Mouse (Mus musculus) embryonic facial prominence, embryonic 14.5 days (tissue): ENCODE data around the gene Grin2b. TPM values are rescaled to one million over a fixed set of nuclear protein-coding genes. Genes with fewer than 3 reads are reported as not detected.

Experiments
- ATAC-seq: fragments of 200-750 bp; cut with Nextera tagmentation; 2 replicates; pipeline ENCODE4 v1.8.0; 2017; ENCODE audit warnings: low read depth, moderate number of reproducible peaks, moderate TSS enrichment
- DNase-seq: peaks from one replicate; pipeline ENCODE4 v3.0.0-alpha.2; 2015; ENCODE audit warnings: low spot score
- H3K27ac ChIP-seq: fragments of 300-500 bp; sonication (generic); replicated peaks from 2 replicates; pipeline ENCODE4 v1.5.1; 2014; ENCODE audit warnings: low read depth, mild to moderate bottlenecking, low read length, moderate library complexity
- H3K27me3 ChIP-seq: fragments of 300-500 bp; sonication (generic); replicated peaks from 2 replicates; pipeline ENCODE4 v1.6.1; 2014; ENCODE audit warnings: low read length; ENCODE audit not compliant: control insufficient read depth, insufficient read depth
- H3K36me3 ChIP-seq: fragments of 300-500 bp; sonication (generic); 2 replicates; pipeline ENCODE4 v1.6.1; 2014; ENCODE audit warnings: low read length, mixed read lengths; ENCODE audit not compliant: control insufficient read depth, insufficient read depth
- H3K4me1 ChIP-seq: fragments of 300-500 bp; sonication (generic); 2 replicates; pipeline ENCODE4 v1.6.1; 2014; ENCODE audit warnings: antibody characterized with exemption, low read length; ENCODE audit not compliant: control insufficient read depth, insufficient read depth
- H3K4me2 ChIP-seq: fragments of 300-500 bp; sonication (generic); 2 replicates; pipeline ENCODE4 v1.6.1; 2014; ENCODE audit warnings: low read depth, mild to moderate bottlenecking, low read length, moderate library complexity, mixed read lengths
- H3K4me3 ChIP-seq: fragments of 300-500 bp; sonication (generic); 2 replicates; pipeline ENCODE4 v1.5.1; 2014; ENCODE audit warnings: low read depth, mild to moderate bottlenecking, low read length
- H3K9ac ChIP-seq: fragments of 300-500 bp; sonication (generic); 2 replicates; pipeline ENCODE4 v1.6.1; 2014; ENCODE audit warnings: low read depth, mild to moderate bottlenecking, low read length, moderate library complexity, mixed read lengths
- H3K9me3 ChIP-seq: fragments of 300-500 bp; sonication (generic); 2 replicates; pipeline ENCODE4 v1.6.1; 2016; ENCODE audit warnings: low read length; ENCODE audit not compliant: control insufficient read depth
- WGBS: fragments of 180-500 bp; shearing (Covaris S2); extraction: QIAGEN DNeasy Blood & Tissue Kit; methylation state at CpG from one replicate; pipeline ENCODE4 v1.1.7; 2014; 5-methylcytosine and 5-hydroxymethylcytosine counted together
- polyA plus RNA-seq: library from polyadenylated mRNA; unstranded; fragments of >200 nt; fragmentation: Nextera tagmentation; extraction: Ambion mirVana; gene quantifications from 2 replicates; pipeline ENCODE4 v1.2.1, GENCODE M21; 2014

The Grin2b gene
- polyA plus RNA-seq, 1 experiment from 2014 or later: 2.1 TPM

DNA sequence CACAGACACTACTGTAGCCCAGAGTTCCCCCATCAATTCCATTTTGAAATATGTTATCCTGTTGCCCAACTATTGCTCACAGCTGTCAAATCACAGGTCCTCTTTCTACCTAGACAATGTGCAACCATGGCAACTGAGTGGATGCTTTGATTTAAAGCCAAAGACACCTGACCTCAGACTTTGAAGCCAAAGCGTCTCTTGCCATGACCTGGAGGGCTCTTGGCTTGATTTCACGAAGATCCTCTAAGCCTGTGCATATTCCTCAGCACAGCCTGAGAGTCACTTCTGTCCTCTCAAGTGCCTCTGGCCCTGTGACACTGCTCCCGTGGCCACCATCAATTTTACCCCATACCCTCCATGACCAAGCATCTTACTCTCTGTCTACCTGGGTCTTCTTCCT lies 132.4 kb downstream of the Grin2b start:
- Histone ChIP-seq H3K9ac (no peak overlapping the region), H3K27me3 (no peaks in the 10 kb centered on the region)
- 73% methylated on average over 3 of the region's 3 CpGs for WGBS

DNA sequence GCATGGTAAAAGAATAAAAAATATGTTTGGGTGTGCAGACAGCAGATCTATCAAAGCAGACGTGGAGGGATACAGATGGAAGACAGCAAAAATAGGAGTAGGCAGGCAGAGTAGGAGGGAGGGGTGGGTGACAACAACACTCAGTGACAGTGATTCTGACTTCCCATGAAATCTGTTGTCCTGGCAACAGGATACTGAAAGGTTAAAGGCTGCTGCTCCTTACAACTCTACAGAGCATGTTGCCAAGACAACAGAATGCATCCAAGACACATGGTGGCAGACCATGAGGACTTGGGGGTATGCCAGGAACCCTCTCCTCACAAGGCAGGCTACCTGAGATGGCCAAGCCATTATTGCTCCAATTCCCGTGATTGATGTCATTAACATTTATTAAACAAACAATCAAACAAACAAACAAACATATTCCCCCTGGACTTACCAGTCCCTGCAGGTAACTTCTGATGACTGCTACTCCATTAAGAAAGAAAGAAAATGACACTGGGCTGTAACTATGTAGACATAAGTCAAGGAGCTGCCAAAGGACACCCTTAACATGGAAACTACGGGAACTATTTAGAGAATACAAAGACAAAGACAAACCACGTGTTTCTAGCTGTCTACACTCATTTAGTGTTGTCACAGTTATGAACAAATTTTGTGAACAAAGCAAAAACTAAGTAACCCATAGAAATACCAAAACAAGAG lies 143.9 kb downstream of the Grin2b start:
- no peaks in the 10 kb centered on the region for H3K4me1 ChIP-seq
- H3K36me3 ChIP-seq: no peaks in the 10 kb centered on the region
- H3K4me2 ChIP-seq: no peak overlapping the region
- H3K27ac ChIP-seq: no peak overlapping the region
- ATAC-seq: no peak
- H3K27me3 ChIP-seq: no peaks in the 10 kb centered on the region
- H3K9me3 ChIP-seq: no peaks in the 10 kb centered on the region
- no peak for DNase-seq
- 68% methylated on average over 4 of the region's 4 CpGs for WGBS
- H3K9ac ChIP-seq: no peak overlapping the region
- H3K4me3 ChIP-seq: no peak overlapping the region

More for the DNA sequence above, 132.4 kb downstream of the Grin2b start:
- H3K4me1 ChIP-seq: no peaks in the 10 kb centered on the region
- H3K9me3 ChIP-seq: no peaks in the 10 kb centered on the region
- ATAC-seq: no peak
- H3K4me3 ChIP-seq: no peak overlapping the region
- no peak overlapping the region for H3K4me2 ChIP-seq
- H3K36me3 ChIP-seq: no peaks in the 10 kb centered on the region
- no peak overlapping the region for H3K27ac ChIP-seq
- DNase-seq: no peak

GRCm38 (mm10) chr6:136026936-136027335 lies 146.4 kb downstream of the Grin2b start:
- H3K9ac ChIP-seq: no peak overlapping the region
- no peaks in the 10 kb centered on the region for H3K9me3 ChIP-seq
- no peaks in the 10 kb centered on the region for H3K36me3 ChIP-seq
- WGBS: 94% methylated on average over 6 of the region's 6 CpGs
- no peak overlapping the region for H3K4me2 ChIP-seq
- ATAC-seq: no peak
- no peak overlapping the region for H3K27ac ChIP-seq
- no peak overlapping the region for H3K4me3 ChIP-seq
- H3K4me1 ChIP-seq: no peaks in the 10 kb centered on the region
- no peaks in the 10 kb centered on the region for H3K27me3 ChIP-seq
- DNase-seq: no peak

GRCm38 (mm10) chr6:136025801-136026200 lies 147.5 kb downstream of the Grin2b start:
- H3K9me3 ChIP-seq: no peaks in the 10 kb centered on the region
- no peak overlapping the region for H3K9ac ChIP-seq
- H3K27ac ChIP-seq: no peak overlapping the region
- ATAC-seq: no peak
- no peaks in the 10 kb centered on the region for H3K27me3 ChIP-seq
- WGBS: 64% methylated on average over 4 of the region's 4 CpGs
- no peak overlapping the region for H3K4me3 ChIP-seq
- H3K36me3 ChIP-seq: no peaks in the 10 kb centered on the region
- no peak overlapping the region for H3K4me2 ChIP-seq
- DNase-seq: no peak
- no peaks in the 10 kb centered on the region for H3K4me1 ChIP-seq

DNA sequence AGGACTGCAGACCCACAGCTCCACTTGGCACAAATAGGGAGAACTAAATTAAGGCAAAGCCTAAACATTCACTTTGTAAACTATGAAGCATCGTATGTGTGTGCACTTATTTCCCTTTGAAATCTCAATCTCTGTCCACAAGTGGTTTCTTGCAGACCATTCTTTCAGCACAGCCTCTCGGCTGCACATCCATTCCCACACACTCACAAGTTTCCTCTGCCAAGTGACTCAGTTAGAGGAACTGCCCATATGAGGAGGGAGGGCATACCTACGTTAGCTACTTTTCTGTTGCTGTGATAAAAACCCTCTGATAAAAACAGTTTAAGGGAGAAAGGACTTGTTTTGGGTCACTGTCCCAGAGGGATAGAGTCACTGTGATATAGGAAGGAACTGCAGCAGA lies 152.9 kb downstream of the Grin2b start:
- Histone ChIP-seq H3K27ac (no peak overlapping the region), H3K4me2 (no peak overlapping the region), H3K4me1 (no peaks in the 10 kb centered on the region), H3K4me3 (no peak overlapping the region), H3K36me3 (no peaks in the 10 kb centered on the region), H3K9ac (no peak overlapping the region), H3K9me3 (no peaks in the 10 kb centered on the region), H3K27me3 (no peaks in the 10 kb centered on the region)
- ATAC-seq: no peak
- WGBS: 74% methylated on average over 3 of the region's 3 CpGs
- no peak for DNase-seq

GRCm38 (mm10) chr6:136018962-136019361 lies 154.3 kb downstream of the Grin2b start:
- Histone ChIP-seq H3K4me1 (no peaks in the 10 kb centered on the region), H3K27me3 (no peaks in the 10 kb centered on the region), H3K27ac (no peak overlapping the region), H3K36me3 (no peaks in the 10 kb centered on the region), H3K9me3 (no peaks in the 10 kb centered on the region), H3K9ac (no peak overlapping the region), H3K4me2 (no peak overlapping the region), H3K4me3 (no peak overlapping the region)
- no peak for ATAC-seq
- DNase-seq: no peak
- WGBS: 90% methylated on average over 1 of the region's 1 CpGs

GRCm38 (mm10) chr6:136013556-136014380 lies 159.5 kb downstream of the Grin2b start:
- DNase-seq (peak; percentile 4), ATAC-seq (no peak)
- Histone ChIP-seq H3K9me3 (no peaks in the 10 kb centered on the region), H3K4me2 (no peak overlapping the region), H3K27ac (no peak overlapping the region), H3K27me3 (no peaks in the 10 kb centered on the region), H3K4me1 (no peaks in the 10 kb centered on the region), H3K9ac (no peak overlapping the region), H3K4me3 (no peak overlapping the region), H3K36me3 (no peaks in the 10 kb centered on the region)
- 89% methylated on average over 12 of the region's 12 CpGs for WGBS

- no peaks in the 10 kb centered on the region for H3K27me3 ChIP-seq
- H3K9ac ChIP-seq: no peak overlapping the region
- H3K9me3 ChIP-seq: no peaks in the 10 kb centered on the region
- H3K27ac ChIP-seq: no peak overlapping the region
- no peak for ATAC-seq
- no peak overlapping the region for H3K4me3 ChIP-seq
- H3K4me1 ChIP-seq: no peaks in the 10 kb centered on the region
- DNase-seq: no peak
- H3K4me2 ChIP-seq: no peak overlapping the region
- H3K36me3 ChIP-seq: no peaks in the 10 kb centered on the region
- WGBS: 88% methylated on average over 4 of the region's 4 CpGs
These were observed 161.8 kb downstream of the Grin2b start for GRCm38 (mm10) chr6:136011533-136011932.

DNA sequence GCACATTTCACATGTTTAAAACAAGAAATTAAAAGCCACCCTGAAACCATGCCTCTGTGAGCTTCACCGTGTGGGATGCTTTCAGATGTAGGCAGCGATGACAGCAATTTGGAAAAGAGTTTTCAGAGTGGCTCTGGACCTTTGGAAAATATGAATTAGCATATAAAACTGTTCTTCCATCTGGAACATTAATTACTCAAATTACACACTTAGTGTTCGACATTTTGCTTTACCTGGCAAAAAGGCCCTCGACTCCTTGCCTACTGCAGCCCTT lies 162.3 kb downstream of the Grin2b start:
- DNase-seq (no peak), ATAC-seq (no peak)
- Histone ChIP-seq H3K36me3 (no peaks in the 10 kb centered on the region), H3K9me3 (no peaks in the 10 kb centered on the region), H3K27ac (no peak overlapping the region), H3K27me3 (no peaks in the 10 kb centered on the region), H3K4me2 (no peak overlapping the region), H3K4me1 (no peaks in the 10 kb centered on the region), H3K9ac (no peak overlapping the region), H3K4me3 (no peak overlapping the region)
- 72% methylated on average over 4 of the region's 4 CpGs for WGBS
